Mouse (Mus musculus) heart, postnatal 36 days (tissue): Measurements from ENCODE around the gene St8sia1. TPM values are rescaled to one million over a fixed set of nuclear protein-coding genes. Genes with fewer than 3 reads are reported as not detected.

Experiments used
- DNase-seq, 2 experiments: peaks; one replicate each; pipeline ENCODE4 v3.0.0; 2021 to 2022
- intact Hi-C: fragments of 180-260 bp; cut with DNase I; formaldehyde crosslinking; loops from one replicate; pipeline ENCODE4 v1.15.1; 2025
- total RNA-seq, 2 experiments: library from RNA; stranded (reverse); gene quantifications; 2 replicates each; pipeline ENCODE4 v1.2.3; 2021

The St8sia1 gene
- total RNA-seq, 2 experiments from 2014 or later = 0.11 to 0.39 TPM

DNA sequence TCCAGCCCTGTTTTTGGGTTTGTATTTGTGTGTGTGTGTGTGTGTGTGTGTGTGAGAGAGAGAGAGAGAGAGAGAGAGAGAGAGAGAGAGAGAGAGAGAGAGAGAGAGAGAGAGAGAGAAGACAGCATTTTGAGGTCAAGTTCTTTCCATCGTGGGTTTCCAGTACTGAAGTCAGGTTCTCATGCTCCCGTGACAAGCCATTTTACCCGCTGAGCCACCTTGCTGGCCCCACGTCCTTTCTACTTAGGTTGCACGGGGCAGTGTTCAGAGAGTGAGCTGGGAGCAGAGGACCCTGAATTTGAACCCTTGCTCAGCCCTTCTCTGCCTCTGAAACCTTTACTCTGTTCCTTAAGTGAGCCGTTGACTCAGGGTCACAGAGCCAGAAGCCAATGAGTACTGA is 17.2 kb downstream of the St8sia1 start:
- DNase-seq = no peak
- intact Hi-C loops = no loop called here

DNA sequence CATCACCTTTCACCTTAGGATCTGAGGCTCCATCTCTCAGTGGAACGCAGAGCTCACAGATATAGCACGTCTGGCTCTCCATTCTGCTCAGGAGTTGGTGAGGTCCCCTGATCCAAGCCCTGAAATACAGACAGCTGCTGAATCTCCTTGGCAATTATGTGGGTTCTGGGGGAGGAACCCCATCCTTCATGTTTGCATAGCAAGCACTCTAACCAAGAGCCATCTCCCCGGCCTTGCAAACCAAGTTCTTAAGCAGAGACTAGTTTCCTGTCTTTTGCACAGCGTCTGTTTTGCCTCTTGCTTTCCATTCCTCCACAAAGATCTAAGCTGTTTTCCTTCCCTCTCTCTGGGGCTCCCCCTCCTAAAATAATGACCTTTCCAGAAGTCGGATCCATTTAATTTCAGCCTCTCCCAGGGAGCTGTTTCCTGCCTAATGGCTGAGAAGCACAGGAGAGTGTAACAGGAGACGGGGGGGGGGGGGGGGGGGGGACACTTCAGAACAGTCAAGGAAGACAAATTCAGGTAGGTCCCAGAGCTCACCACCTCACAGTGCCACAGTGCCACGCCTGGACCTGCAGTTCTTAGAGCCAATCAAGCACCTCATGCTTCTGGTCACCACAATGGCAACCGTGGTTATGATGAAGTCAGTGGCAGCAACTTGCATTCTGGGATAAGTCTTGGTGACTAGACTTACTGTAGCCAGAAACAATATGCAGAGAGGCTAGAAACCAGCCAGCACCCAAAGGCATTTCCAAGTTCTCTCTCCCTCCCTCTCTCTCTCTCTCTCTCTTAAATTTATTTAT is 18.0 kb downstream of the St8sia1 start:
- DNase-seq = no peak
- intact Hi-C loops = no loop called here

DNA sequence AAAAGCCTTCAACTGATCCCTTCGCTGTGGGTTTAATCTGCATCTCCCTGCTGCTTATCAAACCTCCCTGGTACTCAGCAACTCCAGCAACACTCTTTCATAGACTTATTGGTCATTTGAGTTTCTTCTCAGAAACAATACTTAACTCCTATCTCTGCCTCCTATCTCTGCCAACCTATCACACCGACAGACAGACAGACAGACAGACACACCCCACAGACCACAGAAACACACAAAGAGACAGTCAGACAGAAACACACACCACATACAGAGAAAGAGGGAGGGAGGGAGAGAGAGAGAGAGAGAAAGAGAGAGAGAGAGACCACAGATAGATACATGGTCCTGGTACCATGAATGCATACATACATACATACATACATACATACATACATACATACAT is 18.8 kb downstream of the St8sia1 start:
- intact Hi-C loops = no loop called here
- DNase-seq = no peak

DNA sequence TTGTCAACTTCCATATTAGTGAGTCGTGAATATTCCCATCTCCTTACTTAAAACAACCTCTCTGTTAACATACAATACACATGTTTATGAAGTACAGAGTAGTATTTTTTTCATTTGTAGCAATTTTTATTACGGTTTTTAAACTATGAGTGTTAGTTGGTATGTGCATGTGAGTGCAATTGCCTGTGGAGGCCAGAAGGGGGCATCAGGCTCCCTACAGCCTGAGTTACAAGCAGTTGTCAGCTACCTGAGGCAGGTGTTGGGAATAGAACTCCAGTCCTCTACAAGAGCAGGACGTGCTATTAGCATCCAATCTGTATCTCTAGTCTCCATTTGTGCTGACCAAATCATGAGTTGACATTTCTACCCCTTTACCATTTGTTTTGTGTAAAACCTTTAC is 19.8 kb downstream of the St8sia1 start:
- no peak for DNase-seq
- intact Hi-C loops = no loop called here

DNA sequence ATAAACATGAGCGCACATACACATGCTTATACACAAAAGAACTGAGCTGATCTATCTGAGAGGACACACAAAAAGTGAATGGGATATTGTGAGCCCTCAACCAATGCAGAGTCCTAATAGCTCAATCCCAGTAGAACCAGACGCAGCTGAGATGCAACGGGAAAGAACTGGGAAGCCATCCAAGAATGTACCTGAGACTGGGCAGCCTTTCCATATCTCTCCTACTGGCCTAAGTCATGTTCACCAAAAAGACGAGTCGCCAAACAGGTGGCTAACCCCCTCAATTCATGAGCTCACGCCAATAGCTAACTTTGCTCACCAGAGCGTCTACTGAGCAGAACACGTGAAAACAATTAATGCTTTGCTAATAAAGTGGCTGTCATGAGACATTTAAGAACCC is 20.8 kb downstream of the St8sia1 start:
- no peak for DNase-seq
- intact Hi-C loops = no loop called here

DNA sequence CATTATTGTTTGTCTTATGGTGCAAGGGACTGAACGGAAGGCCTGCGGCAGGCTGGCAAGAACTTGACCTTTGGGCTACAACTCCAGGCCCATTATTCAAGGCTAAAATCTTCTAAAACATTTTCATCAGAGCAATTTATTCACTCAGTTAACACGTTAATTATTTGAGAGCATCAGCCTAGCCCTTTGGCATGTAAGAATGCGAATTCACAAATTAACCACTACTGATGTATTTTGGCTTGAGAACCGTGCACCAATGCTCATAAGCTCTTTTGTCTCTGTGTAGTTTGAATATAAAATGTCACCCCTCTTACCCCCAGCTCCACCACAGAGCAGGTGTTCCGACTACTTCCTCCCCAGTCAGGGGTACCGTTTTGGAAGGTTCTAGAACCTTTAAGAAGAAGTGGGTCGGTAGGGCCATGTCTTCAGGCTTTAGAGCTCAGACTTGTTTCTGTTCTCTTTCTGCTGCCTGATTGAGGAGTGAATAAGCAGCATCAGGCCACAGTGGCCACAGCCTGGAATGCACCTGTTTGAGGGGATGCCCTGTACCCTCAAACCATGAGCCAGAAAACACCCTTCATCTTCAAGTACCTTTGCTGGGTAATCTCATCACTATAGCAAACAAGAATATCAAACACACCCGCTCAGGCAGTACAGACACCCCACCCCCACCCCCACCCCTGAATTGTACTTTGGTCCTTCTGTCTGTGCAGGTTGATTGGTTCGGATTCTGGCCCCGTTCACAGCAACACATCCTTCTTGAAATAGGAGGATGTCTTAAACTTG is 22.5 kb downstream of the St8sia1 start:
- intact Hi-C loops = no loop called here
- DNase-seq = no peak

DNA sequence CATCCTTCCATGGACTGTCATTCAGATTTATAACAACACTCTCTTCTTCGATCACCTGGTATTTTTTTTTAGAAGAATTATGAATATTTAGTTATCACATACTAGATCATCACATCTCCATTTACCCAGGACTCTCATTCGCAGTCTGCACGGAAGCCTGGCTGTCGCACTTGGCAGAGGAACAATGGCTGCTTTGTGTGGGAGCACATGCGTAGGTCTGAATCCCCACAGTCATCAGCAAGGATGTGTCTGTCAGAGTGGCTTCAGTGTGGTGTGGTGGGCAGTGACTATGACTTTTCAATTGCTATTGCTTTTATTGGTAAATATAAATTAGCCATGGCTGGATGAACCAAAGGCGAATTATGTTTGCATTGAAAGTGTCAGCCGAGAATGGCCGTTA is 23.2 kb downstream of the St8sia1 start:
- intact Hi-C loops = no loop called here
- DNase-seq = no peak

DNA sequence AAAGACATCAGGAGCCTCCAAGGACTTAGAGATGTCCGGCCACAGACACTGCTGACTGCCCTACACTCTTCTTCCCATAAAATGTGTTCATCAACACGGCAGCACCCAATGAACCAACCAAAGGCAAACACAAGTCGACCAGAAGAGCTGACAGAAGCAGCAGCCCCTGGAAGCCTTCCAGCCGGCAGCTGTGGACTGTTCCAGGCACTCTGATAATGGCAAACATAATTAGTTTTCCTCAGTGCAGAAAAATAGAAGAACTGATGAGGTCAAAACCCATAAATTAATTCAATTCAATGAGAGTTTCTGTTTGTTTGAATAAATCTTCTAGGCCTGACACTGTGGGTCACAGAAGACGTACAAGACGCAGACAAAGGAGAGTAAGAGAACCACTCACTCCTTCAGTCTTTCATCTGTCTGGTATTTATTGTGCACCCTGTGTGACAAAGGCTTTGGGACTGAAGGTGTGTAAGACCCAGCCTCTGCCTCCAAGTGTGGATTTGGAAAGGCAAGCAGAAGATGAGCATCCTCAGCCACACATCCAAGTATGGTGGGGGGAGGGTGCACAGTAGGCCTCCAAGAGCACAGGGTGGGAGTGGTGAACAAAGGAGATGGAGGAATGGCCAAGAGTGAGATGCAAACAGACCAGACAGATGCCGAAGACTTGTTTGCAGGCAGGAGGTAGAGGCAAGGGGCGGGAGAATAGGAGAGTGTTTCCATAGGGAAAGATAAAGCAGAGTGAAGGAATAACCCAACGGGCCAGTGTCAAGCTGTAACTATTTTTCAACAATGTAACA is 25.5 kb downstream of the St8sia1 start:
- DNase-seq = no peak
- intact Hi-C loops = no loop called here

DNA sequence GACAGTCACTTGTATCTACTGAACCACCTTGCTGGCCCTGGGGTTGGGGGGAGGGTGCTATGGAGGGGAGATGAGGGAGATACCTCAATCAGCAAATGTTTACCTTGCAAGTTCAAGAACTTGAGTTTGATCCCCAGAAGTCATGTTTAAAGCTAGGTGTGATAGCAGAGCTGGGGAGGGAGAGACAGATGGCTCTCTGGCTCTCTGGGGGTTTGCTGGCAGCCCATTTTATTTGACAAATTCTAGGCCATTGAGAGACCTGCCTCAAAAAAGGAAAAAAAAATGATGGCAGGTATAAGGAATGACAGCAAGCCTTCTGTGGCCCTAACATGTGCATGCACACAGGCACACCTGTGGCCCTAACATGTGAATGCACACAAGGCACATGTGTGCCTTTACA is 26.2 kb downstream of the St8sia1 start:
- intact Hi-C loops = no loop called here
- DNase-seq = no peak

DNA sequence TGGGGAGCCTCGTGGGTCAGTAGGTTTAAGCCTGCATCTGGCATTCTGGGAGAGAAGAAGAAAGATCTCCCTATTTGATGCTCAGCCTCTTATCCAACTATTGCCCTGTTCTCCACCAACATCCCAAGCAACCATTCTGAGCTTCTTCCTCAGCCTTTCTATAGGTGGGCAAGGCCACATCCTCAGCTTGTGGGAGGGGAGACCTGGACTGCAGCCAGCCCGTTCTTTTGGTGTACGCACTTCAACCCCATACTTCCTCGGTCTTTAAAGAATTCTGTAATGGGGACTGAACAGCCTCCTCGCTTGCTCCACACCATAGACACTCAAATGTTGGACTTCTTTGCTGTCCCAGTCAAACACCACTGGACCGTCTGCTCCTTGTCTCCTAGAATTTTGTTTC is 31.7 kb downstream of the St8sia1 start:
- intact Hi-C loops = no loop called here
- DNase-seq = no peak

DNA sequence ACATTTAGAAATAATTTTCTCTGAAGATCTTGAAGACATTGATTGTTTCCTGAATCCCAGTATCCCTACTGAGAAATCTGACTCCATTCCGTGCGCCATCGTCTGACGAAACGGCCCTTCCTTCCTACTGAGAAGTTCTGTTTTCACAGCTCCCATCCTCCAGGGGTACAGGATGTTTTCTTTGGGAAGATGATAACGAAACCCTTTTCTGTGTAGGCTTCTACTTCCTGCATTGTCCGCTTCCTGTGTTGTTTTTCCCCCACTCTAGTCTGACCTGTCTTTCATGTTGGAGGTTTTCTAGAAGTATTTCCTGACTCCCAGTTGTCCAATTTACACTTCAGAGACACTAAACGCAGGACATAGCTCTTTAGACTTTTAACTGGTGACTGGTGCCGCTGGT is 32.1 kb downstream of the St8sia1 start:
- no peak for DNase-seq
- intact Hi-C loops = no loop called here

DNA sequence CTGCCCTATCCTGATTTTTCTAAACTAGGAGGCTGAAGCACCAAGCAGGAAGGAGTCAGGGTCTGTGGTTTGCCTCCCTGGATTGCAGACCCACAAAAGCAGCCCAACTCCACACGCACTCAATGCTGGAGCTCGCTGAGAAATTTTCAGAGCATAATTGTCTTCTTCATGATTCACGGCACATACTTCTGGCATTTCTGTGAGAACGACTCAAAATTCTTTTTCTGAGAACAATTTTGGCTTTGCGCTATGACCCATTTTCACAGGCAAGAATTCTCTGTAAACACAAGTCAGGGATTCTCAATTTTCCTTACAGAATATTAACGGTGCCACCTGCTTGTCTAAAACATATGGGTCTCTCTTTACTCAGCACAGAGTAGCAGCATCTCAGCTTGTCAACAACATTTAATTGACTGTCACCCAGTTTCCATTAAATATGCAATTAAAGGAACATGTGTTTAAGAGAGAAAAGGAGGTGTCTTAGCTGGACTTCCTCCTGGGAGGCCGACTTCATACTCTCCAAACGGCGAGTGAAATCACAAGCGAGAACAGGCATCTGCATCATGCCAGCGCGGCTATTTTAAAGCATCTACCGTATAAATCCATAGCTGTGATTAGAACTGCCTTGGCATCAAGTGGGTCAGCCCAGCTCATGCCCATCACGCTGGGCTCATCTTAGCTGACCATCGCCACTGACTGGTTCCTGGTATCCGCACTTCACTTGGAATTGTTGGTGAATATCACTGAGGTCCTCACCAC is 35.5 kb downstream of the St8sia1 start:
- intact Hi-C loops = no loop called here
- DNase-seq = no peak

DNA sequence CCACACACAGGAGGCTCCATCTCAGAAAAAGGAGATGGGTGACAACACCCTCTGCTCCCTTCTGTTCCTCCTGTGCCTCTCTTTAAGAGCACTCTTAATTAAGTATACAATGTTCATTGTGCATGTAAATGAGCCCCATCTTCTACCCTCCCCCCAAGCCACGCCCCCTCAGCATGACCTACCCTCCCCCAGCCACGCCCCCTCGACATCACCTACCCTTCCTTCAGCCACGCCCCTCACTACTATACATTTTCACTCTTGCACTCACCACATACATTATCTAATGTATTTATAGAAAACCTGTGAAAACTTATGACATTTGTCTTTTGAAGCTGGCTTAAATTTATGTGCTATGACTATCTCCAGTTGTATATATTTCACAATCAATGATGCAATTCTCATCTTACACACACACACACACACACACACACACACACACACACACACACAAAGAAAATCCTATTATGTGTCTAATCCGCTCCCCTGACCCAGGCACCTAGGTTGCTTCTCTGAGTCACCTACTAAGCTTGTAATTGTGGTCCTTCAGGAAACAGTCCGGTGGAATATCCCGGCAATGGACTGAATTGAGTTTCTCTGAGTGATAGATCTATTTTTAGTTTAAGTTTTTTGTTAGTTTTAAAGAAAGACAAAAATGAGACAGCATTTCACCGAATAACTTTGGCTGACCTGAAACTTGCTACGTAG is 37.2 kb downstream of the St8sia1 start:
- no peak for DNase-seq
- intact Hi-C loops = no loop called here

DNA sequence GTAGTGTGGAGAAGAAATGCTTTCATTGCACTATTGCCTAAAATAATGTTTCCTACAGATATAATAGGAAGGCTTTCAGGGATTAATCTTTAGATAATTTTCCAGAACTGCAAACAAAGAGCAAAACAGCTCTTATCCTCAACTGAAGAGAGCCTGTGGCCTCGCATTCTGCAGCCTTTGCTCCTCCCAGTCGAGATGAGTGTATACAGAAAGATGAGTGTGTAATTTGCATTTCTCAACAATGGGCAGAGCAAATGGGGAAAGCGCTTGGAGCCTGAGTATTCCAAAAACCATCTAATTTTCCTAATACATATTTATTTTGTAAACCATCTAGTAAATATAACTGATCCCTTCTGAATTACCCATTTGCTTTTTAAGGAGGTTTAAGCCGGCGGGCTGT is 38.3 kb downstream of the St8sia1 start:
- intact Hi-C loops = no loop called here
- DNase-seq = no peak

DNA sequence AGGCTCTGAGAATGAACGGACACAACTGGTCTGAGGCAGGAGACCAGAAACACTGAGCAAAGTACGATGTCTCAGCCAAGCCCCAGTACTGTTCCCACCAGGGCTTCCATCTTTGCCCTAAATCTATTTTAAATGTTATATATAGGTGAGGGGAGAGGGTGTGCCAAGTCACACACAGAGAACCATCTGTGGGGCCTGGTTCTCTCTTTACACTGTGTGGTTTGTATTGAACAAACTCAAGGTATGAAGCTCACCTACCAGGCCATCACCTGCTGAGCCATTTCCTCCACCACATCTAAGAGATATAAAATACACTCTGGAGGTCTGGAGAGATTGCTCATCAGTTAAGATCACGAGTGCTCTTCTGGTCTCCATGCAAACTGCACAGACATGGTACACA is 38.9 kb downstream of the St8sia1 start:
- no peak for DNase-seq
- intact Hi-C loops = no loop called here

DNA sequence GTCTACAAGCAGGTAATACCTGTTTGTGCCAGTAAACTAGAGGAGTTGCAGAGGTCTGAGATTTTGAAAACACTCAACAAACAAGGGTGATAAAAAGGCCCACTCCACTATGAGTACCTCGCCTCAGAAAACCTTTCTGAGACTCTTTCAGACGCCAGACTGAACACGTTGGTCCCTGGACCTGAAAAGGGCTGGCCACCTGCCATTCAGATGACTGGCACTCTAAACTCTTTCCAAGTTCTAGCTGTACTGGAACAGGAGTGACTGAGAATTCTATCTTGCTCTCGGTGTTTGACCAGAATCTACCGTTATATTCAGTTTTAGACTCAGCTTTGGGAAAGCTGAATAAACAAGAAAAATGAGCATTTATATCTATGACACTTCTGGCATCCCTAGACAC is 43.4 kb downstream of the St8sia1 start:
- peak; percentile 49 to 56 for DNase-seq
- intact Hi-C loops = no loop called here

DNA sequence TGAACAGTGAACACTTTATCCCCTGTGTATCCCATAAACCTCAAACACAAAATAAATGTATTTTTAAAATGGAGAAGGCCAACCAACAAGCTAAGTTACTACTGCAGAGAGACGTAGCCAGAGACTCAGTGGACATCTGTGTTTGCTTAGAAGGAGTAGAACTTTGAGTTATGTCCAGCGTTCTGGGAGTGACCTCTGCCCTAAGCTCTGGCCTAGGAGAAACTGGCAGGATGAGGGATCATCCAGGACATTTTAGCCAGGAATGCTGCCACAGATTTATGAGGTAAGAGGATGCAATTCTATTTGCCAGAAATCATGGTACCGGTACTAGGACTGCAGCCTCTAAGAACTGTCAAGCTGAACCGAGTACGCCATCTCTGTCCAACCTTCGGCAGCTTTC is 45.6 kb downstream of the St8sia1 start:
- no peak for DNase-seq
- intact Hi-C loops = no loop called here

DNA sequence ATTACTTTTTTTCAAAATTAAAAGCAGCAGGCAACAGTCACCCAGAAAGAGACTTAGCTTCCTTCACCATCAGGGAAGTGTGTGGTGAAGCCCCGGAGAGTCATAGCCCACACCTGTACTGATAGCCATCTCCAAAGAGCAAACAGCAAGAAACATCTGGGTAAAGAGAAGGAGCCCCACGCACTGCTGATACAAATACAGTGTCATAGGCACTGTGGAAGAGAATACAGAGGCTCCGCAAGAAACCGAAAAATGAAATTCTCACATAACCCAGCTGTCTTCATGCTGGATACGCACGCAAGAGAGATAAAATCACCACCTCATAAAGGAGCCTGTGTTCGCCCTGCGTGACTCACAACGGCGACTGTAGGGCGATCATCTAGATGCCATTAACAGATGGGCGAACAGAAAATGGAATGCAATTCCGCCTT is 46.8 kb downstream of the St8sia1 start:
- no peak for DNase-seq
- intact Hi-C loops = no loop called here

DNA sequence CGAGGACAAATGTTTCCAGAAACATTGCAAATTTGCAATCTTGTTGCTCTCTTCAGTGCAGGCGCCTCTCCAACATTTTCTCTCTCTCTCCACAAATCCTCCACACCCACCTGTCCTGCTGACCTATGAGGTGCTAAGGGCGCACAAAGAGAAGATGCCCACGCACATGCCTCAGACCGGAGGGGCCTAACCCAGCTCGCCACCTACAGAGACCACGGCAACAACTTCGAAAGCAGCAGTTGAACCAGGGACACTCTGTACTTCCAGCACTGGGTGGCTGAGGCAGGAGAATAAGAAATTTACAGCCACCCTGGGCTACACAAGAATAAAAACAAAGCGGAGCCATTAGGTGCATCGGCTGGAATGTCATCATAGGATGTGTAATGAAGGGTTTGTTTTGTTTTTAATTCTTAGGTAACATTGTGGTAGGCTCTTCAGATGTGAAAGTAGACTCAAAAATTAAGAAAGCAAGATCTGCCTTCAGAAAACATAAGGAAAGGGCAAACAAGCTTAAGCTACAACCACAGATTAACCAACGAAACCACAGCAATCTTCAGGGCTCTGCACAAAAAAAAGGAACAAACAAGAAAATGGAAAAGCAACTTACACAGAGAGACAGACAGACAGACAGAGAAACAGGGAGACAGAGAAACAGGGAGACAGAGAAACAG is 47.8 kb downstream of the St8sia1 start:
- DNase-seq = no peak
- intact Hi-C loops = no loop called here

DNA sequence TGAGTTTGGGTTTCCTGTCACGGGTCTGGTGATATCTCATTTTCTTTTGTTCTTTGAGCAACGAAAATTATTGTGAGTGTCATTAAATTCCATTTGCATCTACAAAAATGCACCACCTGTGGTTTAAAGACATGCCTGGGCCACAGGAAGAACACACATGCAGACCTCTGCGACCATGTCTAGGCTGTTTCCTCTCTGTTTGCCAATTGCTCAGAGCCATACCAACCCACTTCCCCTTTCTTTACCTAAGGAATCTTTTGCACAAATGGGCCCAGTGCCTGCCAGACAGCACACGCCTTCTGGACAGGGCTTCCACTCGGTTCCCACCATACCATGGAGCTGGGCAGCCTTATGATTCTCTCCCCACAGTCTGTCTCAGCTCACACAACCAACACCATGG is 48.8 kb downstream of the St8sia1 start:
- DNase-seq = no peak
- intact Hi-C loops = no loop called here
